Mouse (Mus musculus) thymus, adult 2 months (tissue): ENCODE measurements around the gene Igf1r. TPM values are rescaled to one million over a fixed set of nuclear protein-coding genes. Genes with fewer than 3 reads are reported as not detected.
"Not testable (repeated sequence)": the region's sequence is repeated elsewhere in the genome, so short reads cannot be mapped to it uniquely, and the experiment has no call there.

ENCODE experiments used
- DNase-seq: peaks from one replicate; pipeline ENCODE4 v3.0.0; 2021
- H3K27ac ChIP-seq: fragments of 200-500 bp; 2 replicates; pipeline ENCODE4 v1.5.1; 2012; ENCODE audit warnings: low read length, control low read depth; ENCODE audit not compliant: control insufficient read depth, insufficient read depth
- H3K27me3 ChIP-seq: fragments of 200-500 bp; 2 replicates; pipeline ENCODE4 v1.6.1; 2012; ENCODE audit warnings: mild to moderate bottlenecking, low read length, moderate library complexity, mixed read lengths; ENCODE audit not compliant: control insufficient read depth, insufficient read depth
- H3K36me3 ChIP-seq: fragments of 200-500 bp; 2 replicates; pipeline ENCODE4 v1.6.1; 2012; ENCODE audit warnings: mild to moderate bottlenecking, low read length, moderate library complexity; ENCODE audit not compliant: control insufficient read depth, insufficient read depth
- H3K4me1 ChIP-seq: fragments of 200-500 bp; replicated peaks from 2 replicates; pipeline ENCODE4 v1.6.1; 2012; ENCODE audit warnings: low read length; ENCODE audit not compliant: control insufficient read depth, insufficient read depth
- H3K4me3 ChIP-seq: fragments of 200-500 bp; 2 replicates; pipeline ENCODE4 v1.5.1; 2012; ENCODE audit warnings: mild to moderate bottlenecking, low read length, control low read depth, moderate library complexity; ENCODE audit not compliant: control insufficient read depth, insufficient read depth
- CTCF ChIP-seq: fragments of 200-500 bp; IDR thresholded peaks from 2 replicates; pipeline ENCODE4 v1.5.1; 2012; ENCODE audit warnings: mild to moderate bottlenecking, control low read depth, low read length, moderate library complexity, borderline replicate concordance; ENCODE audit not compliant: control insufficient read depth, poor library complexity, insufficient read depth; ENCODE audit errors: extremely low read depth
- POLR2A ChIP-seq: fragments of 200-500 bp; IDR thresholded peaks from 2 replicates; pipeline ENCODE4 v1.6.1; 2012; ENCODE audit warnings: mild to moderate bottlenecking, low read length, control low read depth, moderate library complexity; ENCODE audit not compliant: control insufficient read depth, poor library complexity, insufficient read depth; ENCODE audit errors: extremely low read depth
- WGBS: fragments of 180-500 bp; shearing (Covaris S2); methylation state at CpG from one replicate; pipeline ENCODE4 v1.1.7; 2018; 5-methylcytosine and 5-hydroxymethylcytosine counted together
- polyA plus RNA-seq: library from polyadenylated mRNA; depleted of rRNA; stranded (reverse); fragments of >200 nt; gene quantifications from 2 replicates; pipeline ENCODE4 v1.2.3, GENCODE M21; 2012

Igf1r gene
- polyA plus RNA-seq, 1 experiment: 9.2 TPM

DNA sequence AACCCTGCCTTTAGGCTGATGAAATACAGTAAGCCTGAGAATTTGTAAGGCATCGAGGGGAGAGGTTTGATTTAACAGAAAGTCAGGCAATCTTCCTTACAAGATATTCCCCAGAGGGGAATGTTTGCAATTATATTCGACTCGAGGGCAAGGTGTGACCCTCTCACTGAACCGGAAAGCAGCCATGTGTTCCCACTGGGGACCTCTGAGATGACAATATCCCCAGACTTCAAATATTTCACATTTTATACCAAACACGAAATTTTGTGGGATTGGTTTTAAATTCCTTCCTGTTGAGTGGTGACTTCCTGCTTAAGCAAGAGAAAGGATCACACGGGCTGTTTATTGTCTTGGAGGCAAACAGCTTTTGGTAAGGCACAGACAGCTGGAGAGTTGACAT is 314.1 kb downstream of the Igf1r start:
- WGBS: 46% methylated on average over 6 of the region's 6 CpGs
- TF ChIP-seq POLR2A (no peak), CTCF (no peak)
- H3K4me1 ChIP-seq: peaks cover 36% of the 10 kb centered on the region

DNA sequence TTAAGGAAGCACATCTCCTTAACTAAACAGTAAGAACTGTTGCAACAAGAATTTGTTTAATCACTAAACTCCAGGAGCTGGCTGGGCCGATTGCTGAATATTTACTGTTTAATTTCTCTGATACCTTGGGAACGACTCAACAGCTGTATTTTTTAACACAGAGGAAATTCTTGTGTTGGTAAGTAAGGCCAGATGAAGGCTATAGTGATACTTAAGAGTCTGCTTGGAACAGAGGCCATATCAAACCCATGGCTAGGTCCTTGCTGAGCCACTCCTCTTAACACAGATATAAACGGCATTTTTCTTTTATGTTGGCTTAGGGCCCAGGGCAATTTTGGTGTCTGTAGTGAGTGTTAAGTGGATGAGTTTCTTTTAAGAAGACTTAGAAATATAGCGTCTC is 317.9 kb downstream of the Igf1r start:
- peaks cover 26% of the 10 kb centered on the region for H3K4me1 ChIP-seq
- H3K27ac ChIP-seq: no peak overlapping the region; the same call in 1 of the 2 replicates
- no peak overlapping the region for H3K4me3 ChIP-seq
- no peak for TF ChIP-seq POLR2A
- no peak for TF ChIP-seq CTCF
- DNase-seq: no peak
- H3K27me3 ChIP-seq: no peaks in the 10 kb centered on the region
- H3K36me3 ChIP-seq: no peaks in the 10 kb centered on the region
- 40% methylated on average over 4 of the region's 4 CpGs for WGBS

More for the DNA sequence above, 314.1 kb downstream of the Igf1r start:
- Histone ChIP-seq H3K27ac (no peak overlapping the region), H3K4me3 (no peak overlapping the region), H3K36me3 (no peaks in the 10 kb centered on the region), H3K27me3 (no peaks in the 10 kb centered on the region)
- DNase-seq: no peak

DNA sequence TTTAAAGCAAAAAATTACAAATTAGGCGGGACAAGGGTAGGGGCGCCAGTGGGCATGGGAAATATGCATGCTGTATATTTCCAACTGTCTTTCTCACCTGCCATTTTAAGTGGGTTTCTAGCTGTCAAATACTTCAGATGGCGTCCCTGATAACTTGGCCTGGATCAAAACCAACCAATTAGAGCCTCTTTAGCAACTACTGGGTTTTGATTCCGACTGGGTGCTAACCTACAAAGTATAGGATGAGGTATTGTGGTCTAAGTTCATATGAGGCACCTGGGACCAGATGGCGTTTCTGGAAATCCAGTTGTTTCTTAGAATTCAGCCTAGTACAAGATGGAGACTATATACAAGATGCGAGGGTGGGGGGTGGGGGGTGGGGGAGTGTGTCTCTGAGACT is 319.2 kb downstream of the Igf1r start:
- H3K4me3 ChIP-seq: no peak overlapping the region
- TF ChIP-seq CTCF (no peak), POLR2A (no peak)
- WGBS: 13% methylated on average over 6 of the region's 6 CpGs

DNA sequence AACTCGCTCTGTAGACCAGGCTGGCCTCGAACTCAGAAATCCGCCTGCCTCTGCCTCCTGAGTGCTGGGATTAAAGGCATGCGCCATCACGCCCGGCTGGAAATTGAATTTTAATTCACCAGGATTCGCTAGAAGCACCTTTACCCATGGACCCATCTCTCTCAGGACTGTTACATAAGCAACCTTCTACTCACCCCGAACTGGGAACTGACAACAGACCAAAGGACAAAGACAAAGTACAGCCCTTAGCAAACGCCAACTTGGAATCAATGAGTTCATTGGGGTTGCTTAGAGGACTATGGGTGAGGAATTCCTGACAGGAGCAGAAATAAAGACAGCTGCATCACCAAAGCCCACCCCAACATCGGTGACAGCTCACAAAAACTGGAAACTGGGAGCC is 320.0 kb downstream of the Igf1r start:
- H3K27me3 ChIP-seq: no peaks in the 10 kb centered on the region
- no peak overlapping the region for H3K27ac ChIP-seq
- no peak overlapping the region for H3K4me3 ChIP-seq
- DNase-seq: no peak
- TF ChIP-seq POLR2A (no peak), CTCF (no peak)
- H3K4me1 ChIP-seq: peaks cover 20% of the 10 kb centered on the region
- no peaks in the 10 kb centered on the region for H3K36me3 ChIP-seq
- WGBS: 81% methylated on average over 10 of the region's 10 CpGs

More for the DNA sequence above, 319.2 kb downstream of the Igf1r start:
- DNase-seq: no peak
- Histone ChIP-seq H3K36me3 (no peaks in the 10 kb centered on the region), H3K4me1 (peaks cover 23% of the 10 kb centered on the region), H3K27ac (no peak overlapping the region), H3K27me3 (no peaks in the 10 kb centered on the region)

DNA sequence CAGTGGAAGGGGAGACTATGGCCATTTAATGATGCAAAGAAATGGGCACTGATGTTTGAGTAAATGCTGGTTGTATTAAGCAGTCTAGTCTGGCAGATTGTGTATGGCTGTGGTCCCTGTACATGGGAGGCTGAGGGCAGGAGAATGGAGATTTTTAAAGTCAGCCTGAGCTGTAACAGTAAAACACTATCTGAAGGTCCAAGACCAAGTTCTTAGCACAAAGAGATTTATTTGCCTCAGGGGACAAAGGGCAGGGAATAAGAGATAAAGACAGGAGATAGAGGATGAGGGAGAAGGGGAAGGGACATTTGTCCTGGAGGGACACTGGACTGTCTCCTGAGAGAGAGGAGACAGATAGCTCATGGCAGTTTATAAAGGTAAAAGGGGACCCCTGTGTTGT is 320.9 kb downstream of the Igf1r start, which contains the start of gene Fam169b:
Gene Fam169b, plus strand, starts transcription at position 325 of the 400 bp plus-strand sequence.
- H3K4me1 ChIP-seq: peaks cover 25% of the 10 kb centered on the region
- no peak for TF ChIP-seq POLR2A
- TF ChIP-seq CTCF: no peak
- no peaks in the 10 kb centered on the region for H3K27me3 ChIP-seq
- no peak for DNase-seq
- no peaks in the 10 kb centered on the region for H3K36me3 ChIP-seq
- no peak within 1 kb of the TSS for H3K4me3 ChIP-seq
- H3K27ac ChIP-seq: peak within 1 kb of the TSS; percentile 37; the same call in 1 of the 2 replicates

DNA sequence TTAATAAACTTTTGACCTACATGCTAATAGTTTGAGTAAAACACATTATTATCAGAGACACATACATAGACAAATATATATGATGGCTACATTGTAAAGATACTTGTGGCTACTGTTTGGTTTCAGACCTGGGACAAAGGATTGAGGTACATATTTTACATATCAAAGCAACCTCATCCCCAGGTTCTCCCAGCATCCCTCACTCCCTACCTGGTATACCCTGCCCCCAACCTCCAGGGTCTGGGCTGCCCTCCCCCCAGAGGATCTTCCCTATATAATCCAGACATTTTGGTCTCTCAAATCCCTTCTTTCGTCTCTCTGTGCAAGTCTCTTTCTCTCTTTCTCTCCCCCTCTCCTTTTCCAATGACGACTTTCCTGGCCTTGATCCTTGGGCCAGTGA is 321.6 kb downstream of the Igf1r start:
- Histone ChIP-seq H3K4me3 (no peak overlapping the region), H3K4me1 (peaks cover 28% of the 10 kb centered on the region), H3K27me3 (no peaks in the 10 kb centered on the region), H3K36me3 (no peaks in the 10 kb centered on the region), H3K27ac (no peak overlapping the region)
- DNase-seq: no peak
- TF ChIP-seq POLR2A (no peak), CTCF (no peak)
- 17% methylated on average over 2 of the region's 2 CpGs for whole genome bisulfite sequencing

DNA sequence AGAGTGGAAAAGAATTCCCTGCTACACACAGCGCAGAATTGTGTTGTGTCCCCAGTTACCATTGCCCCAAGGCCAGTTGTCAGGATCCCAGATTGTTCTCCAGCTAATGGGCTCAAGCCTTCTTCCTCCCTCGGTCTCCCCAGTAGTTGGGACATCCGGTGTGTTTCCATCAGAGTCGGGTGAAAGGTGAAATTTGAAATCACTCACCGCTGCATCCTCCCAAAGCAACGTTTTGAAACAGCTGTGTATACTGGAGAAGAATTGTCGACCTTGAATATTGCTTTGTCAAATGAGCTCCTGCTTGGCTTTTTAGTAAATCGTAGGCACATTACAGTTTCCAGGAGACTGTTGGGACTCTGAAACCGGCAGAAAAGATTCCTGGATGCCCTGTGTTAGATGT is 322.3 kb downstream of the Igf1r start:
- peak overlapping the region; percentile 39 for H3K27ac ChIP-seq
- H3K27me3 ChIP-seq: no peaks in the 10 kb centered on the region
- 27% methylated on average over 9 of the region's 9 CpGs for WGBS
- TF ChIP-seq CTCF: no peak
- TF ChIP-seq POLR2A: no peak
- H3K36me3 ChIP-seq: no peaks in the 10 kb centered on the region
- no peak overlapping the region; the same call in 1 of the 2 replicates for H3K4me3 ChIP-seq
- no peak for DNase-seq
- H3K4me1 ChIP-seq: peaks cover 33% of the 10 kb centered on the region

DNA sequence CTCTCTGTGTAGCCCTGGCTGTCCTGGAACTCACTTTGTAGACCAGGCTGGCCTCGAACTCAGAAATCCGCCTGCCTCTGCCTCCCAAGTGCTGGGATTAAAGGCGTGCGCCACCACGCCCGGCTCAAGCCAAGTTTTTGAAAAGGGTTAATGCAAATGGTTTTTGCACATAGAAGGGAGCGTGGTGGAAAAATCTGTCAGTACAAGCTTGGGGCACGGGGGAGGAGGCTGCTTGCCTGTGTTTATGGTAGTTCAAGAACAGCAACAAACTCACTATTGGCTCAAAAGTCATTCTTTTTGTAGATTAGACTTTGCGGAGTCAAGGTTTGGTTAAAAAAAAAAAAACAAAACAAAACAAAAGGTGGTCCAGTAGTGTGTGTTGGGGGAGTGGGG is 322.8 kb downstream of the Igf1r start:
- Histone ChIP-seq H3K27ac (peak overlapping the region; percentile 85), H3K4me3 (peak overlapping the region; percentile 55), H3K4me1 (peaks cover 36% of the 10 kb centered on the region)
- 10% methylated on average over 9 of the region's 9 CpGs for WGBS
- not testable (repeated sequence) for H3K36me3 ChIP-seq, DNase-seq, H3K27me3 ChIP-seq
